Mouse (Mus musculus) frontal cortex, postnatal 14 days (tissue): ENCODE measurements at regions not wholly inside any gene's neighbourhood (a gene's known extent, or its start where the extent isn't known, plus 50 kb on each side); places are given as distances from the start of the nearest gene placed in this dataset.
"Not testable (repeated sequence)": the region's sequence is repeated elsewhere in the genome, so short reads cannot be mapped to it uniquely, and the experiment has no call there.

Experiments
- DNase-seq, 2 experiments: peaks; one replicate each; pipeline ENCODE4 v3.0.0; 2022; ENCODE audit warnings: low spot score in 2 of 2

- no peak for DNase-seq
Measured at GRCm38 (mm10) chr1:73644394-73644793, 479.9 kb downstream of the Tns1 start.

- DNase-seq: no peak
Measured at GRCm38 (mm10) chr1:73643431-73643830, 480.8 kb downstream of the Tns1 start.

- DNase-seq: no peak
Measured at GRCm38 (mm10) chr1:73642691-73643109, 481.5 kb downstream of the Tns1 start.

- no peak for DNase-seq
Measured at GRCm38 (mm10) chr1:73641456-73641855, 482.8 kb downstream of the Tns1 start.

- no peak for DNase-seq
Measured at GRCm38 (mm10) chr1:73640726-73641451, 483.4 kb downstream of the Tns1 start.

- DNase-seq: no peak
Measured at GRCm38 (mm10) chr1:73635709-73636108, 488.5 kb downstream of the Tns1 start.

GRCm38 (mm10) chr1:73634871-73635270 lies 489.4 kb downstream of the Tns1 start:
- no peak for DNase-seq

GRCm38 (mm10) chr1:73633071-73633470 lies 491.2 kb downstream of the Tns1 start:
- no peak for DNase-seq

- DNase-seq: no peak
Measured at GRCm38 (mm10) chr1:73630363-73630762, 493.9 kb downstream of the Tns1 start.

GRCm38 (mm10) chr1:73625365-73625764 lies 498.9 kb downstream of the Tns1 start:
- no peak for DNase-seq

- not testable (repeated sequence) for DNase-seq
Measured at GRCm38 (mm10) chr1:73621121-73621520, 503.1 kb downstream of the Tns1 start.

- no peak for DNase-seq
Measured at GRCm38 (mm10) chr1:73618551-73619170, 505.6 kb downstream of the Tns1 start.

- peak in 1 of 2 experiments; percentile 6 for DNase-seq
Measured at GRCm38 (mm10) chr1:73593653-73594385, 530.4 kb downstream of the Tns1 start.

GRCm38 (mm10) chr1:73591342-73592099 lies 532.7 kb downstream of the Tns1 start:
- no peak for DNase-seq

- DNase-seq: no peak
Measured at GRCm38 (mm10) chr1:73579680-73580079, 544.6 kb downstream of the Tns1 start.

GRCm38 (mm10) chr1:73577019-73577418 lies 547.2 kb downstream of the Tns1 start:
- DNase-seq: no peak

- DNase-seq: no peak
Measured at GRCm38 (mm10) chr1:73575694-73576093, 548.6 kb downstream of the Tns1 start.

GRCm38 (mm10) chr1:73570944-73571343 lies 553.3 kb downstream of the Tns1 start:
- no peak for DNase-seq

- DNase-seq: no peak
Measured at GRCm38 (mm10) chr1:73566770-73567169, 551.1 kb upstream of the Tnp1 start.

GRCm38 (mm10) chr1:73560594-73560993 lies 544.9 kb upstream of the Tnp1 start:
- DNase-seq: no peak

GRCm38 (mm10) chr1:73547877-73548276 lies 532.2 kb upstream of the Tnp1 start:
- DNase-seq: no peak

- DNase-seq: no peak
Measured at GRCm38 (mm10) chr1:73545401-73545800, 529.7 kb upstream of the Tnp1 start.
